Comparison of ENCODE assay signal across 18 mouse cellular contexts in the genomic region with DNA sequence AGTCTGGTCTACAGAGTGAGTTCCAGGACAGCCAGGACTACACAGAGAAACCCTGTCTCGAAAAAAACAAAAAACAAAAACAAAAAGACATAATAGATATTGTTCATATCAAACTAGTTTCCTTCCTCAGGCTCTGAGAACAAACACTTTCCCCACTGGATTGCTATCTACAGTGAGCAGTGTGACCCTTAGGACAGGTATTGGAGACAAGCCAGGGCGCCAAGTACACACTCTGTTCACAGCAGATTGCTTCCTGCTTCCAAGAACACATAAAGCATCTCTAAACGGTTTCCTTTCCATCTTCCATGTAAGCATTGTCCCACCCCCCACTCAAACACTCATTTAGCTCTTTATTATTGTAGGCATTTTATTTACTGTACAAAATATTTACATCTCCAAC. TPM values are rescaled to one million over a fixed set of nuclear protein-coding genes. Genes with fewer than 3 reads are reported as not detected.
"Had no signal": no experiment of that assay in that cellular context is flagged by ENCODE, and none has a peak within 500 bp of the region (broad histone marks: within the 10 kb centered on the region; RNA-seq: fewer than 3 reads in every experiment).

No protein-coding gene starts in this region.

- H3K27me3 ChIP-seq: lung, embryonic 15.5 days; midbrain, embryonic 12.5 days; midbrain, embryonic 15.5 days; neural tube, embryonic 12.5 days; stomach, embryonic 15.5 days had no signal

- H3K4me3 ChIP-seq: lung, embryonic 15.5 days; megakaryocyte, embryonic 14.5 days; midbrain, embryonic 10.5 days; midbrain, embryonic 12.5 days; midbrain, embryonic 15.5 days; neural tube, embryonic 12.5 days; stomach, embryonic 15.5 days had no signal

- H3K9ac ChIP-seq: liver, embryonic 14.5 days; lung, embryonic 15.5 days; midbrain, embryonic 12.5 days; midbrain, embryonic 15.5 days; neural tube, embryonic 12.5 days; stomach, embryonic 15.5 days had no signal

- ATAC-seq: lung, postnatal 0 days; midbrain, embryonic 15.5 days had no signal

- H3K4me2 ChIP-seq: lung, embryonic 15.5 days; midbrain, embryonic 12.5 days; midbrain, embryonic 15.5 days; neural tube, embryonic 12.5 days; stomach, embryonic 15.5 days had no signal

- DNase-seq: lung, adult 2 months; lung, postnatal 14 days; lung, postnatal 36 days; right cerebral cortex, postnatal 14 days; thymus, adult 2 months; thymus, postnatal 25 days; thymus, postnatal 4 days had no signal

- H3K27ac ChIP-seq: liver, embryonic 14.5 days; lung, embryonic 15.5 days; midbrain, embryonic 10.5 days; midbrain, embryonic 12.5 days; midbrain, embryonic 15.5 days; neural tube, embryonic 12.5 days; stomach, embryonic 15.5 days; stomach, postnatal 0 days had no signal

- H3K4me1 ChIP-seq: midbrain, embryonic 10.5 days; midbrain, embryonic 12.5 days; midbrain, embryonic 15.5 days; neural tube, embryonic 12.5 days; stomach, embryonic 15.5 days had no signal

- H3K9me3 ChIP-seq: lung, embryonic 15.5 days; megakaryocyte, embryonic 14.5 days; midbrain, embryonic 10.5 days; midbrain, embryonic 12.5 days; midbrain, embryonic 15.5 days; neural tube, embryonic 12.5 days; stomach, embryonic 15.5 days had no signal

RNA-seq across cellular contexts. Expression of a gene that starts 41.5 kb away (rescaled TPM):
- total RNA-seq: monocyte, adult 5-6 weeks had no signal
